Mouse (Mus musculus) liver, embryonic 13.5 days (tissue): ENCODE results near the gene Gm5142. TPM values are rescaled to one million over a fixed set of nuclear protein-coding genes. Genes with fewer than 3 reads are reported as not detected.
A peak's percentile ranks its signal among the peaks of the same experiment; 100 is the strongest.

Experiments
- ATAC-seq: fragments of 200-750 bp; cut with Nextera tagmentation; 2 replicates; pipeline ENCODE4 v1.8.0; 2017; ENCODE audit warnings: low read depth, mild to moderate bottlenecking, moderate number of reproducible peaks, moderate library complexity
- DNase-seq: peaks from one replicate; pipeline ENCODE4 v3.0.0; 2022
- H3K27ac ChIP-seq: fragments of 300-500 bp; sonication (generic); 2 replicates; pipeline ENCODE4 v1.5.1; 2015; ENCODE audit warnings: moderate library complexity, mild to moderate bottlenecking, inconsistent platforms
- H3K27me3 ChIP-seq: fragments of 300-500 bp; sonication (generic); 2 replicates; pipeline ENCODE4 v1.6.1; 2015; ENCODE audit warnings: mild to moderate bottlenecking, inconsistent platforms
- H3K36me3 ChIP-seq: fragments of 300-500 bp; sonication (generic); 2 replicates; pipeline ENCODE4 v1.6.1; 2015; ENCODE audit warnings: mild to moderate bottlenecking, inconsistent platforms
- H3K4me1 ChIP-seq: fragments of 300-500 bp; sonication (generic); replicated peaks from 2 replicates; pipeline ENCODE4 v1.6.1; 2015; ENCODE audit warnings: inconsistent platforms
- H3K4me2 ChIP-seq: fragments of 300-500 bp; sonication (generic); 2 replicates; pipeline ENCODE4 v1.6.1; 2015; ENCODE audit warnings: inconsistent platforms, mild to moderate bottlenecking, moderate library complexity
- H3K4me3 ChIP-seq: fragments of 300-500 bp; sonication (generic); replicated peaks from 2 replicates; pipeline ENCODE4 v1.5.1; 2015; ENCODE audit warnings: mild to moderate bottlenecking, inconsistent platforms
- H3K9ac ChIP-seq: fragments of 300-500 bp; sonication (generic); 2 replicates; pipeline ENCODE4 v1.6.1; 2015; ENCODE audit warnings: mild to moderate bottlenecking, inconsistent platforms
- H3K9me3 ChIP-seq: fragments of 300-500 bp; sonication (generic); replicated peaks from 2 replicates; pipeline ENCODE4 v1.6.1; 2016; ENCODE audit warnings: inconsistent platforms
- WGBS: fragments of 180-500 bp; shearing (Covaris S2); methylation state at CpG from one replicate; pipeline ENCODE4 v1.1.7; 2015; ENCODE audit not compliant: insufficient replicate concordance; 5-methylcytosine and 5-hydroxymethylcytosine counted together
- polyA plus RNA-seq: library from polyadenylated mRNA; unstranded; fragments of >200 nt; fragmentation: Nextera tagmentation; extraction: Ambion mirVana; gene quantifications from 2 replicates; pipeline ENCODE4 v1.2.1, GENCODE M21; 2015

Gm5142 gene
- polyA plus RNA-seq: not detected in 2 replicates

GRCm38 (mm10) chr14:59178649-59179048 is at the start of gene Gm5142:
Gene Gm5142 (minus strand): TSS chr14:59178749.
- WGBS: 65% methylated on average over 3 of the region's 3 CpGs
- H3K9ac ChIP-seq: no peak within 1 kb of the TSS
- H3K27ac ChIP-seq: no peak within 1 kb of the TSS
- no peaks in the 10 kb centered on the region for H3K9me3 ChIP-seq
- ATAC-seq (no peak), DNase-seq (no peak)
- H3K36me3 ChIP-seq: no peaks in the 10 kb centered on the region
- no peak within 1 kb of the TSS for H3K4me3 ChIP-seq
- H3K4me1 ChIP-seq: no peaks in the 10 kb centered on the region
- H3K4me2 ChIP-seq: no peak within 1 kb of the TSS
- no peaks in the 10 kb centered on the region for H3K27me3 ChIP-seq

DNA sequence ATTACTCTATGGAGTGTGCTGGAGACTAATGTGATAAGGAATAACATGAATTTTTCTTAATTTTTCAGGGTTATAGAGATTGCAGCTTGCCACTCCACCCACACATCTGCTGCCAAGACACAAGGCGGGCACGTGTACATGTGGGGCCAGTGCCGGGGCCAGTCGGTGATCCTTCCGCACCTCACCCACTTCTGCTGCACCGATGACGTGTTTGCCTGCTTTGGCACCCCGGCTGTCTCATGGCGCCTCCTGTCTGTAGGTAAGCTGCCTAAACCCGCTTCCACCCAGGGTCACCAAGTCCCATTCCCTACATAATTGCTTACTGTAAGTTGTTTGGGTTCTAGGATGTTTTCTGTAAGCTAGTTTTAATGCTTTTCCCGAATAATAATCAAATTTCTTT is 47.7 kb upstream of the Gm5142 start:
- no peak for DNase-seq
- no peaks in the 10 kb centered on the region for H3K9me3 ChIP-seq
- 83% methylated on average over 11 of the region's 11 CpGs for WGBS

DNA sequence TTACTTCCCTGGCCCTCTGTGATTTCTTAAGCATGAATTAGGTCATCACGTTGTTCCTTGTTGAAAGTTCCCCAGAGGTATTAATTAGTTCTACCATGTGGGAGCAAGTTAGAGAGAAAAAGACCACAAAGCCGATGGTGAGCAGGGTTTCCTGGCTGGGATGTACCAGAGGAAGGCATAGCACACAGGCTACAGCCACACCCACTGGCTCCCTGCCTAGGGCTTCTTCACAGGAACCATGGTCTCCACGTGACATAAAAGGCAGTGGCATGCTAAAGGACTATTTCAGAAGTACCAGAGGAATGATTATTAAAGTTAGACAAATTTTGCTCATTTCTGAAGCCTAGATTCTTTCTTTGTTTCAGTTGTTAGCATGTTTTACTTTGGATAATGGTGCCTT is 40.7 kb upstream of the Gm5142 start:
- Histone ChIP-seq H3K27me3 (no peaks in the 10 kb centered on the region), H3K36me3 (peaks cover 31% of the 10 kb centered on the region), H3K27ac (no peak overlapping the region), H3K9me3 (no peaks in the 10 kb centered on the region), H3K9ac (no peak overlapping the region), H3K4me2 (no peak overlapping the region), H3K4me3 (no peak overlapping the region), H3K4me1 (no peaks in the 10 kb centered on the region)
- 57% methylated on average over 3 of the region's 3 CpGs for WGBS
- DNase-seq (no peak), ATAC-seq (no peak)

More for the DNA sequence above, 47.7 kb upstream of the Gm5142 start:
- H3K4me3 ChIP-seq: no peak overlapping the region
- H3K36me3 ChIP-seq: peaks cover 49% of the 10 kb centered on the region
- H3K27ac ChIP-seq: no peak overlapping the region
- no peak overlapping the region for H3K4me2 ChIP-seq
- H3K27me3 ChIP-seq: no peaks in the 10 kb centered on the region
- no peak for ATAC-seq
- H3K4me1 ChIP-seq: no peaks in the 10 kb centered on the region
- H3K9ac ChIP-seq: no peak overlapping the region

GRCm38 (mm10) chr14:59209816-59210215 is 31.3 kb upstream of the Gm5142 start:
- Histone ChIP-seq H3K27ac (no peak overlapping the region), H3K36me3 (peaks cover 11% of the 10 kb centered on the region), H3K4me3 (no peak overlapping the region), H3K4me2 (no peak overlapping the region), H3K27me3 (no peaks in the 10 kb centered on the region), H3K4me1 (peaks cover 27% of the 10 kb centered on the region), H3K9ac (no peak overlapping the region), H3K9me3 (no peaks in the 10 kb centered on the region)
- 85% methylated on average over 2 of the region's 2 CpGs for WGBS
- ATAC-seq: no peak
- no peak for DNase-seq

- no peaks in the 10 kb centered on the region for H3K9me3 ChIP-seq
- H3K27ac ChIP-seq: no peak overlapping the region
- WGBS: 78% methylated on average over 7 of the region's 7 CpGs
Observed at GRCm38 (mm10) chr14:59209003-59209402, 30.5 kb upstream of the Gm5142 start.

DNA sequence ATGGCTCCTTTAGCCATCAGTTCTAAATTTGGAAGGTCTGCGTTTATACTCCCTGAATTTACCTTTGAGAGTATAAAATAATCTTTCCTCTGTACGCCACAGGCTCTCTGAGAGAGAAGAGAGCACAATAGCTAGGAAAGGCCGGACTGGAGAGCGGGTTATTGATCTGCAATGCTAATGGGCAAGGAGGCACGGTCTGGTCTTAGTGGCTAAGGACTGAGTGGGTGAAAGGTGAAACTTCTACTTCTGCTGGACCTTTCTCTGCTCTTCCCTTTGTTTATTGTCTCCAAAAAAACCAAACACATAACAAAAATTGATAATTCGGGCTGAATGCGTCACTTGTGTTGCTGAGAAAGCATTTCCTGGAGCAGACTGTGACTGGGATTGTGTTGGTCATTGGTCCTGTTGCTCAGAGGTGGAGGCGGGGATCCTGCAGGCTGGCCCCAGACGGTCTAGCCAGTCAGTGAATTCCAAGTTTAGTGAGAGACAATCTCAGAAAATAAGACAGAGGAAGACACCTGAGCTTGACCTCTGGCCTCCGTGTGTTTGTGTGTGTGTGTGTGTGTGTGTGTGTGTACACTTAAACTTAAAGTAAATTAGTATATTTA is 27.5 kb upstream of the Gm5142 start:
- Histone ChIP-seq H3K9me3 (no peaks in the 10 kb centered on the region), H3K9ac (no peak overlapping the region), H3K4me3 (no peak overlapping the region), H3K27me3 (no peaks in the 10 kb centered on the region), H3K36me3 (no peaks in the 10 kb centered on the region; the same call in 1 of the 2 replicates), H3K4me1 (peaks cover 39% of the 10 kb centered on the region), H3K27ac (no peak overlapping the region), H3K4me2 (no peak overlapping the region)
- ATAC-seq: no peak
- 70% methylated on average over 10 of the region's 10 CpGs for WGBS
- no peak for DNase-seq

More at GRCm38 (mm10) chr14:59209003-59209402, 30.5 kb upstream of the Gm5142 start:
- DNase-seq: no peak
- H3K36me3 ChIP-seq: peaks cover 7% of the 10 kb centered on the region
- peaks cover 33% of the 10 kb centered on the region for H3K4me1 ChIP-seq
- H3K4me2 ChIP-seq: no peak overlapping the region
- ATAC-seq: no peak
- no peak overlapping the region for H3K4me3 ChIP-seq
- no peak overlapping the region for H3K9ac ChIP-seq
- H3K27me3 ChIP-seq: no peaks in the 10 kb centered on the region

GRCm38 (mm10) chr14:59205461-59205860 is 26.9 kb upstream of the Gm5142 start:
- Histone ChIP-seq H3K9ac (no peak overlapping the region), H3K4me1 (peaks cover 43% of the 10 kb centered on the region), H3K4me2 (no peak overlapping the region), H3K27me3 (no peaks in the 10 kb centered on the region), H3K4me3 (no peak overlapping the region), H3K36me3 (no peaks in the 10 kb centered on the region), H3K27ac (no peak overlapping the region; the same call in 1 of the 2 replicates), H3K9me3 (no peaks in the 10 kb centered on the region)
- ATAC-seq (no peak), DNase-seq (no peak)
- 55% methylated on average over 7 of the region's 7 CpGs for WGBS

DNA sequence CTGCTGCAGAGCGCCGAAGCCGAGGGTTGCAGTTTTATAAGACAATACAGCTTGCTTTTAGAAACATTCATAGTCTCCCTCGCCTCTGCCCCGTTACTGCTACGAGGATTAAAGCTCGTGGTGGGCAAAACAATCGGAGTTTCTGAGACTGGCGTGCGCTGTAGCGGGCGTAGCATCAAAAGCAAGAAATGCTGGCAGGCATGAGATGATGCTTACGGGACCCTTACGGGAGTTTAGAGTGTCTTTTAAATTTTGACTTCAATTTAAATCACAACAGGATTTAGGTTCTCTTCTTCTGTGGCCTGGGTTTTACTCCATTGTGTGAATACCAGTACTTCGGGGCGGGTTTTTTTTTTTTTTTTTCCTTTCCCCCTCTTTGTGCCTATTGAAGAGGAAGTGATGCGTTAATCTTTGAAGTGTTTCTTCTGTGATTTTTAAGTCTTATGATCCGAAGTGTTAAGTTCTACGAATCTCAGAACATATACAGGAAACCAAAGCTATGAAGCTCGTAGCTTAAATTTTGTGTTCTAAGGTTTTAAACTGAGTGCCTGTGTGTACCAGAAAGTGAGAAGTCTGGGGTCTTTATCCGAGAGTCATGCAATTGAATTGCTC is 23.2 kb upstream of the Gm5142 start:
- WGBS: 4% methylated on average over 21 of the region's 21 CpGs
- Histone ChIP-seq H3K36me3 (no peaks in the 10 kb centered on the region), H3K27me3 (no peaks in the 10 kb centered on the region), H3K9ac (peak overlapping the region; percentile 89), H3K4me1 (peaks cover 40% of the 10 kb centered on the region), H3K4me2 (peak overlapping the region; percentile 90), H3K4me3 (peak overlapping the region; percentile 84), H3K9me3 (no peaks in the 10 kb centered on the region), H3K27ac (peak overlapping the region; percentile 90)
- ATAC-seq (no peak), DNase-seq (no peak)

- Histone ChIP-seq H3K27me3 (no peaks in the 10 kb centered on the region), H3K4me2 (peak within 1 kb of the TSS; percentile 90), H3K36me3 (no peaks in the 10 kb centered on the region), H3K4me1 (peaks cover 36% of the 10 kb centered on the region), H3K27ac (peak within 1 kb of the TSS; percentile 90), H3K9ac (peak within 1 kb of the TSS; percentile 89), H3K9me3 (0 out of 2 replicates have a peak, but pooled peaks cover 3% of the 10 kb centered on the region), H3K4me3 (peak within 1 kb of the TSS; percentile 84)
- ATAC-seq (peak; percentile 93), DNase-seq (peak; percentile 90)
- under 1% methylated on average over 89 of the region's 96 CpGs for WGBS
Observed at GRCm38 (mm10) chr14:59200711-59201603, 22.4 kb upstream of the Gm5142 start, which contains the start of gene Rcbtb1. Gene Rcbtb1 (plus strand): TSS chr14:59201209.

GRCm38 (mm10) chr14:59186121-59186520 is 7.6 kb upstream of the Gm5142 start:
- DNase-seq (no peak), ATAC-seq (no peak)
- Histone ChIP-seq H3K36me3 (no peaks in the 10 kb centered on the region), H3K9me3 (no peaks in the 10 kb centered on the region), H3K27me3 (no peaks in the 10 kb centered on the region), H3K4me3 (no peak overlapping the region), H3K27ac (no peak overlapping the region), H3K4me1 (no peaks in the 10 kb centered on the region), H3K9ac (no peak overlapping the region), H3K4me2 (no peak overlapping the region)
- 72% methylated on average over 2 of the region's 2 CpGs for WGBS

DNA sequence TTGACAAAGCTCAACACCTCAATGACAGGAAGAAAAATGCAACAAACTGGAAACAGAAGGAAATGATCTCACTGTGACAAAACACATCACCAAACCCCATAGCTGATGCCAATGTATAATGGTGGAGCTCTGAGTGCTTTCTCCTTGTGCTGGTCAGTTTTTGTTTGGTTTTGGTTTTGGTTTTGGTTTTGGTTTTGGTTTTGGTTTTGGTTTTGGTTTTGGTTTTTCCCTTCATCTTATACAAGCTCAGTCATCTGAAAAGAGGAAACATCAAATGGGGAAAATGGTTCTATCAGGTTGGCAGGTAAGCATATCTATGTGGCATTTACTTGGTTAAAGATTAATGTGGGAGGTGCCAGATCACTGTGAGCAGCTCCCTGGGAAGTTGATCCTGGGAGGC is 7.0 kb upstream of the Gm5142 start:
- H3K27me3 ChIP-seq: no peaks in the 10 kb centered on the region
- H3K9me3 ChIP-seq: no peaks in the 10 kb centered on the region
- H3K4me2 ChIP-seq: no peak overlapping the region
- ATAC-seq (no peak), DNase-seq (no peak)
- no peaks in the 10 kb centered on the region for H3K4me1 ChIP-seq
- no peak overlapping the region for H3K9ac ChIP-seq
- no peaks in the 10 kb centered on the region for H3K36me3 ChIP-seq
- H3K4me3 ChIP-seq: no peak overlapping the region
- no peak overlapping the region for H3K27ac ChIP-seq
